Mouse (Mus musculus) urinary bladder, postnatal 36 days (tissue): ENCODE data around the gene Smim6.

ENCODE experiments used
- DNase-seq, 2 experiments: peaks; one replicate each; pipeline ENCODE4 v3.0.0; 2022; ENCODE audit warnings: low spot score in 2 of 2, mixed read lengths in 1 of 2

The Smim6 gene

GRCm38 (mm10) chr11:115933747-115934110 is 21.9 kb downstream of the Smim6 start:
- DNase-seq = no peak

- peak; percentile 54 to 63 for DNase-seq
These were observed 28.0 kb downstream of the Smim6 start for GRCm38 (mm10) chr11:115939690-115940329.

GRCm38 (mm10) chr11:115941980-115942379 is 30.2 kb downstream of the Smim6 start:
- no peak for DNase-seq

GRCm38 (mm10) chr11:115945247-115945646 is 33.4 kb downstream of the Smim6 start:
- DNase-seq = peak in 1 of 2 experiments; percentile 26

- no peak for DNase-seq
These were observed 34.5 kb downstream of the Smim6 start for GRCm38 (mm10) chr11:115946221-115946828.

GRCm38 (mm10) chr11:115948316-115948715 is 36.5 kb downstream of the Smim6 start:
- DNase-seq = no peak

- DNase-seq = no peak
These were observed 38.9 kb downstream of the Smim6 start for GRCm38 (mm10) chr11:115950719-115951118.

- no peak for DNase-seq
These were observed 42.9 kb downstream of the Smim6 start for GRCm38 (mm10) chr11:115954712-115955111.

- DNase-seq = peak; percentile 35 to 55
These were observed 43.5 kb downstream of the Smim6 start for GRCm38 (mm10) chr11:115955195-115955858.

GRCm38 (mm10) chr11:115956453-115956852 is 44.6 kb downstream of the Smim6 start:
- no peak for DNase-seq

GRCm38 (mm10) chr11:115957971-115958370 is 46.2 kb downstream of the Smim6 start:
- peak in 1 of 2 experiments; percentile 52 for DNase-seq

GRCm38 (mm10) chr11:115959018-115959417 is 47.2 kb downstream of the Smim6 start:
- DNase-seq = no peak

- DNase-seq = no peak
These were observed 51.0 kb downstream of the Smim6 start for GRCm38 (mm10) chr11:115962651-115963412.
